Mouse (Mus musculus): ENCODE measurements around the gene Fxr1. TPM values are rescaled to one million over a fixed set of nuclear protein-coding genes. Genes with fewer than 3 reads are reported as not detected.

The Fxr1 gene
- total RNA-seq (2014; rRNA removed), result 72.5 and 79.5 TPM in 2 replicates
- polyA plus RNA-seq (2015; fragmentation: Nextera tagmentation; extraction: Ambion mirVana), result 24.6 and 27.3 TPM in 2 replicates

DNA sequence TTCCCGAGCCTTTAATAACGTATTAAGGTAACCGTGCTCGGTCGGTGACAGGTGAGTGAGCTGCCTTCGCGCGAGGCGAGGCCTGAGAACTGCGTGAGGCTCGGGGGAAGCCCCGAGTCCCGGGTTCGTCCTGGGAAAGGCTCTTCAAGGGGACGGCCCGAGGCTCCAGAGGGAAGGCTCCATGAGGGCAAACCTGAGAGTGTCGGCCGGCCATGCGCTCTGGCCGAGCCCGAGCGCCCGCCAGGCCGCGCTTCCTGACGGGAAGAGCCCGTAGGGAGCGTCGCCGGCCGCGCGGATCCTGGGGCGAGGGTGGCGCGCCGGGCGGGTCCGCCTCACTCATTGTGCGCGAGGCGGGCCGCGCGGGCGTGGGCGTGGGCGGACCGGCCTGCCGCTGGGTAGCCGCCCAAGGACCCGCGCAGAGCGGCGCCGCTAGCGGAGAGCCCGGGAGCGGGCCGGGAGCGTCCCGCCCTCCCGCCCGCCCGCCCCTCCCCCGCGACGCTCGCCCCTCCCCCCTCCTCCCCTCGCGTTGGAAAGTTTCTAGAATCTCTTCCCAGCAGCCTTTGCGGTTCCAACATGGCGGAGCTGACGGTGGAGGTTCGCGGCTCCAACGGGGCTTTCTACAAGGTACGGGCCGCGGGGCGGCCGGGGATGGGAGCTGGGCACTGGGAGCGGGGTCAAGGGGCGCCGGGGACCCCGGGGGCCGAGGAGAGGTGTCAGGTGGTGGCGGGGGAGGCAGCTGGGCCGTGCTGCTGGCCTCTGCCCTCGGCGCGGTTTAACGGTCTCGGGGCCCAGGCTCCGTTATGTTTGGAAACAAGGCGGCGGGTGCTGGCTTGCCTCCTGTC, at the start of gene Fxr1:
Gene Fxr1 (plus strand): TSS at position 404 of the 842 bp plus-strand sequence.
- DNase-seq (peak; percentile 90), ATAC-seq (peak; percentile 94)
- Histone ChIP-seq H3K4me1 (ENCODE audit: insufficient read depth) (peaks cover 8% of the 10 kb centered on the region; the same call in 1 of the 2 replicates), H3K4me3 (ENCODE audit: low read depth, low read length) (peak within 1 kb of the TSS; percentile 93), H3K9ac (peak within 1 kb of the TSS; percentile 96), H3K27me3 (ENCODE audit: insufficient read depth, low read length) (no peaks in the 10 kb centered on the region), H3K36me3 (ENCODE audit: insufficient read depth) (no peaks in the 10 kb centered on the region), H3K4me2 (ENCODE audit: low read depth) (peak within 1 kb of the TSS; percentile 81), H3K9me3 (ENCODE audit: low read length) (no peaks in the 10 kb centered on the region), H3K27ac (ENCODE audit: low read depth, low read length) (peak within 1 kb of the TSS; percentile 88)
- no peak for TF ChIP-seq CTCF (IDR thresholded peaks at IDR 0.05; ENCODE audit: low read depth)
- WGBS, result 3% methylated on average over 83 of the region's 97 CpGs

DNA sequence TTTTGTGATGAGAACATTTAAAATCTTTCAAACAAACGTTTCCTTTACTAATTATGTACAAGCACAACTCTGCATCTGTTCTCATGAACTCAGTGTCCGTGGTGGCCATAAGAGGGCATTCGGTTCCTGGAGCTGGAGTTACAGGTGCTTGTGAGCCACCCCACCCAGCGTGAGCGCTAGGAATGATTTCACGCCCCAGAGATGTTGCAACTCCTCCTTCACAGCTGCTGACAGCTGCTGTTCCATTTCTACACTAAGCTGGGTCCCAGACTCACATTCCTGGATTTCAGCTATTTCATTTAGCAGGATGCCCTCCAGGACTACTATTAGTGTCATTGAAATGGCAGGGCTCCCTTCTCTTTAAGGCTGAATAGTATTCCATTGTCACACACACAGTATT, 40.3 kb upstream of the Fxr1 start:
- H3K36me3 ChIP-seq (ENCODE audit: insufficient read depth), result no peaks in the 10 kb centered on the region
- ATAC-seq (no peak), DNase-seq (no peak)
- H3K9me3 ChIP-seq (ENCODE audit: low read length), result no peaks in the 10 kb centered on the region
- H3K27me3 ChIP-seq (ENCODE audit: insufficient read depth, low read length), result no peaks in the 10 kb centered on the region
- H3K4me1 ChIP-seq (ENCODE audit: insufficient read depth), result no peaks in the 10 kb centered on the region
- no peak overlapping the region for H3K4me3 ChIP-seq (ENCODE audit: low read depth, low read length)
- H3K27ac ChIP-seq (ENCODE audit: low read depth, low read length), result no peak overlapping the region
- no peak overlapping the region for H3K4me2 ChIP-seq (ENCODE audit: low read depth)
- 79% methylated on average over 6 of the region's 6 CpGs for WGBS
- H3K9ac ChIP-seq, result no peak overlapping the region
- no peak for TF ChIP-seq CTCF (IDR thresholded peaks at IDR 0.05; ENCODE audit: low read depth)

DNA sequence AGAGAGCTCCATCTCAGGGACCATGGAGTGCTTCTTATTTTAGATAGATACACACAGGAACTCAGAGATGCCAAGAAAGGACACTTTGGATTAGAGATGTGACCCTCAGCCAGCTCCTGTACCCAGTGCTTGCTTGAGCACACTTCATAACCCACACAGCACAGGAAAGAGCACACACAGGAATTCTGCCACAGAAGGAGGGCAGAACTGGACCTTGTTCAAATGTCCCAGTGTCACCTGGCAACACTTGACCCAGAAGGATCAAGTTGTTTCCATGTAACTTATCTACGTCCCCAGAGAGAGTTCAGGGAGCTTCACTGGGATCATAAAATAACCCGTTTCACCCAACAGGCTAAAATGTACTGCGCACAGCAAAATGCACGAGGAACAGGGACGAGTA, 37.0 kb upstream of the Fxr1 start:
- Histone ChIP-seq H3K27ac (ENCODE audit: low read depth, low read length) (no peak overlapping the region), H3K9me3 (ENCODE audit: low read length) (no peaks in the 10 kb centered on the region), H3K27me3 (ENCODE audit: insufficient read depth, low read length) (no peaks in the 10 kb centered on the region), H3K4me2 (ENCODE audit: low read depth) (no peak overlapping the region), H3K4me1 (ENCODE audit: insufficient read depth) (no peaks in the 10 kb centered on the region), H3K9ac (no peak overlapping the region), H3K36me3 (ENCODE audit: insufficient read depth) (no peaks in the 10 kb centered on the region), H3K4me3 (ENCODE audit: low read depth, low read length) (no peak overlapping the region)
- 93% methylated on average over 5 of the region's 5 CpGs for WGBS
- TF ChIP-seq CTCF (IDR thresholded peaks at IDR 0.05; ENCODE audit: low read depth), result no peak
- ATAC-seq, result no peak
- no peak for DNase-seq

DNA sequence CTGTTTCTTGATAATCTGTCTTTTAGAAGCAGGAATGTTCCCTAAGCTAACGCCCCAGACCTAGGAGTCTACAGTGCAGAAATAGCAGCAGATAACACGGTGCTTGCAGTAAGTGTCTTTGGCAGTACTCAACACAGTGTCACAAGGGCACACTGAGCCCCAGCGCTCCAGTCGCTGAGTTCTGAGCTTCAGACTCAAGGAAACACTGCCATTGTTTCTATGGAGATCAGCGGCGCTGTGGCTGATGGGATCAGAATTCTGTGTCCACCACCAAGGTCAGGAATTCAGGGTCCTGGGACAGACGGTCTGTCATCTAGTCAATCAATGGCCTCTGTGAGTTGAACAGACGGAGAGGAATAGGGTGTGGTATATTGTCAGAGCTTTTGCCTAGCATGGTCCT, 30.4 kb upstream of the Fxr1 start:
- no peaks in the 10 kb centered on the region for H3K9me3 ChIP-seq (ENCODE audit: low read length)
- ATAC-seq (no peak), DNase-seq (no peak)
- no peak overlapping the region for H3K9ac ChIP-seq
- H3K4me1 ChIP-seq (ENCODE audit: insufficient read depth), result no peaks in the 10 kb centered on the region
- H3K27ac ChIP-seq (ENCODE audit: low read depth, low read length), result no peak overlapping the region
- no peaks in the 10 kb centered on the region for H3K27me3 ChIP-seq (ENCODE audit: insufficient read depth, low read length)
- WGBS, result 76% methylated on average over 8 of the region's 8 CpGs
- no peak overlapping the region for H3K4me2 ChIP-seq (ENCODE audit: low read depth)
- H3K36me3 ChIP-seq (ENCODE audit: insufficient read depth), result no peaks in the 10 kb centered on the region
- TF ChIP-seq CTCF (IDR thresholded peaks at IDR 0.05; ENCODE audit: low read depth), result no peak
- H3K4me3 ChIP-seq (ENCODE audit: low read depth, low read length), result no peak overlapping the region

DNA sequence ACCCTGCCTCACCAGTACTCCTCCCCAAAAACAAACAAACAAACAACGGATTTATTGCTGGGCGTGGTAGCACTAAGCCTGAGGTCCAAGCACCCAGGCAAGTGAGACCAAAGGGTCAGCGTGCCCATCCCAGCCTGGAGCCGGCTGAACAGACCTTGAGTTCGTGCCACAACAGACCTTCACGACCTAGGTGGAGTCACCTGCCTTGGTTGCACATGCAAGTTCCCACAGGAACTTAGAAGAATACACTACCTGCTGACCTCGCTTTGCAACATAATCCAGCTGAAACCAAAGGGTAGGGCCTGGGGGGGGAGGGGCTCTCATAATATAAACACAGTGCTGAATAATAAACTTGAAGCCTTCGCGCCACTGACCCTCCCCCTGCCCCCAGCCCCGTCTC, 29.3 kb upstream of the Fxr1 start:
- DNase-seq, result no peak
- H3K27ac ChIP-seq (ENCODE audit: low read depth, low read length), result no peak overlapping the region
- TF ChIP-seq CTCF (IDR thresholded peaks at IDR 0.05; ENCODE audit: low read depth), result no peak
- H3K4me3 ChIP-seq (ENCODE audit: low read depth, low read length), result no peak overlapping the region
- no peaks in the 10 kb centered on the region for H3K27me3 ChIP-seq (ENCODE audit: insufficient read depth, low read length)
- H3K9me3 ChIP-seq (ENCODE audit: low read length), result no peaks in the 10 kb centered on the region
- no peaks in the 10 kb centered on the region for H3K4me1 ChIP-seq (ENCODE audit: insufficient read depth)
- ATAC-seq, result no peak
- H3K36me3 ChIP-seq (ENCODE audit: insufficient read depth), result no peaks in the 10 kb centered on the region
- no peak overlapping the region for H3K9ac ChIP-seq
- whole genome bisulfite sequencing, result 82% methylated on average over 10 of the region's 10 CpGs
- no peak overlapping the region for H3K4me2 ChIP-seq (ENCODE audit: low read depth)

DNA sequence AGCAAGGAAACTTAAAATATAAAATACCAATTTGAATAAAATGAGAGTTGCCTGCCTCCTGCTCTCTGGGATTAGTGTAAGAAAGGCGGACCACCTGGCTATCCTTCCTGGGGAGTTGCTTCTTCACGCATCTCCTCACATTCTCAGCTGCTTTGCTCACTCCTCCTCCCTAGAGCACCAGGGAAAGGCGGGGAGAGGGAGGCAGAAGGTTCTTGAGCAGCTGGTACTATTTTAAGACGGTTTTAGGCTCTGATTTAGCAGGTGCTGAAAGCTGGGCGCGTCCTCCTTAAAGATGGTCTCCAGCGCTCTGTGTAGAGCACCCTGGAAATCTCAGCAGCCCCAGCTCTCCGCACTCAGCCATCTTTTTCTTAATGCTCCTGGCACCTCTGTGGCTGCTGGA, 28.8 kb upstream of the Fxr1 start:
- WGBS, result 76% methylated on average over 8 of the region's 8 CpGs
- Histone ChIP-seq H3K4me3 (ENCODE audit: low read depth, low read length) (no peak overlapping the region), H3K9ac (no peak overlapping the region), H3K4me2 (ENCODE audit: low read depth) (no peak overlapping the region), H3K27me3 (ENCODE audit: insufficient read depth, low read length) (no peaks in the 10 kb centered on the region), H3K36me3 (ENCODE audit: insufficient read depth) (no peaks in the 10 kb centered on the region), H3K27ac (ENCODE audit: low read depth, low read length) (no peak overlapping the region), H3K9me3 (ENCODE audit: low read length) (no peaks in the 10 kb centered on the region), H3K4me1 (ENCODE audit: insufficient read depth) (no peaks in the 10 kb centered on the region)
- TF ChIP-seq CTCF (IDR thresholded peaks at IDR 0.05; ENCODE audit: low read depth), result no peak
- no peak for ATAC-seq
- DNase-seq, result no peak

GRCm38 (mm10) chr3:33993421-33994126, 26.2 kb upstream of the Fxr1 start:
- DNase-seq, result no peak
- no peak overlapping the region for H3K4me3 ChIP-seq (ENCODE audit: low read depth, low read length)

More at GRCm38 (mm10) chr3:33993421-33994126, 26.2 kb upstream of the Fxr1 start:
- no peaks in the 10 kb centered on the region for H3K36me3 ChIP-seq (ENCODE audit: insufficient read depth)
- no peaks in the 10 kb centered on the region for H3K9me3 ChIP-seq (ENCODE audit: low read length)
- TF ChIP-seq CTCF (IDR thresholded peaks at IDR 0.05; ENCODE audit: low read depth), result no peak
- no peak for ATAC-seq
- WGBS, result 92% methylated on average over 14 of the region's 14 CpGs
- no peak overlapping the region for H3K4me2 ChIP-seq (ENCODE audit: low read depth)
- H3K27me3 ChIP-seq (ENCODE audit: insufficient read depth, low read length), result no peaks in the 10 kb centered on the region
- no peaks in the 10 kb centered on the region for H3K4me1 ChIP-seq (ENCODE audit: insufficient read depth)
- no peak overlapping the region for H3K9ac ChIP-seq
- H3K27ac ChIP-seq (ENCODE audit: low read depth, low read length), result no peak overlapping the region
